Mouse (Mus musculus): Measurements from ENCODE around the gene Dpysl5. TPM values are rescaled to one million over a fixed set of nuclear protein-coding genes. Genes with fewer than 3 reads are reported as not detected.

Gene Dpysl5
- polyA plus RNA-seq, 1 experiment from 2014 or later, result 7.5 TPM

- Histone ChIP-seq H3K9ac (no peak overlapping the region), H3K4me1 (no peaks in the 10 kb centered on the region), H3K36me3 (peaks cover 17% of the 10 kb centered on the region), H3K9me3 (0 out of 2 replicates have a peak, but pooled peaks cover 5% of the 10 kb centered on the region), H3K4me2 (no peak overlapping the region), H3K27ac (no peak overlapping the region), H3K27me3 (no peaks in the 10 kb centered on the region), H3K4me3 (no peak overlapping the region)
- ATAC-seq (ENCODE audit: insufficient number of reproducible peaks, insufficient read depth, low FRiP score, low TSS enrichment, low read depth), result no peak
- 91% methylated on average over 2 of the region's 2 CpGs for WGBS
Observed at GRCm38 (mm10) chr5:30839731-30840130, 128.4 kb downstream of the Dpysl5 start.

DNA sequence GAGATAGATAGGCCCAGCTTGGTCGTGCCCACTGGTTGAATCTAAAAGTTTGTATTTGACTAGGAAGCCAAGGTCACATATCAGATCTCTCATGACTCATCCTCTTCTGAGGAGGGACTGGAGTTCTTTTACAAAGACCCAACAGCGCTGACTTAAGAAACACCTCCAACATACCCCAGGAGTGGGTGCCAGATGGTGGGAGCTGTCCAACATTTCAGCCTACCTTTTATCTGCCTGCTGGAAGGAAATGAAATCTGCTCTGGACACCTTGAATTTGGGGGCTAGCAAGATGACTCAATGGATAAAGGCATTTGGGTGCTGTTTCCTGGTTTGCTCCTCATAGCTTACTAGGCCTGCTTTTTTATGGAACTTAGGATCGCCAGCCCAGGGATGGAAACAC is 130.5 kb downstream of the Dpysl5 start:
- H3K27ac ChIP-seq, result no peak overlapping the region
- no peaks in the 10 kb centered on the region for H3K27me3 ChIP-seq
- no peak overlapping the region for H3K9ac ChIP-seq
- WGBS, result 48% methylated on average over 3 of the region's 3 CpGs
- no peak overlapping the region for H3K4me2 ChIP-seq
- ATAC-seq (ENCODE audit: insufficient number of reproducible peaks, insufficient read depth, low FRiP score, low TSS enrichment, low read depth), result no peak
- 0 out of 2 replicates have a peak, but pooled peaks cover 4% of the 10 kb centered on the region for H3K9me3 ChIP-seq
- H3K36me3 ChIP-seq, result peaks cover 8% of the 10 kb centered on the region
- no peak overlapping the region for H3K4me3 ChIP-seq
- H3K4me1 ChIP-seq, result no peaks in the 10 kb centered on the region

Other genes with a start within 250 kb of the Dpysl5 start
- gene Otof, start 249.6 kb upstream of the Dpysl5 start, polyA plus RNA-seq (2015; fragmentation: Nextera tagmentation; extraction: Ambion mirVana), result 0.94 and 1.1 TPM in 2 replicates
- not detected in 2 replicates for gene 1700001C02Rik, start 245.5 kb upstream of the Dpysl5 start, polyA plus RNA-seq (2015; fragmentation: Nextera tagmentation; extraction: Ambion mirVana)
- not detected in 2 replicates for gene Cib4, start 165.7 kb upstream of the Dpysl5 start, polyA plus RNA-seq (2015; fragmentation: Nextera tagmentation; extraction: Ambion mirVana)
- gene Kcnk3, start 123.4 kb upstream of the Dpysl5 start, polyA plus RNA-seq (2015; fragmentation: Nextera tagmentation; extraction: Ambion mirVana), result 0.51 and 0.63 TPM in 2 replicates
- gene Slc35f6, start 63.6 kb upstream of the Dpysl5 start, polyA plus RNA-seq (2015; fragmentation: Nextera tagmentation; extraction: Ambion mirVana), result 25.0 and 26.6 TPM in 2 replicates
- gene Cenpa, start 44.8 kb upstream of the Dpysl5 start, polyA plus RNA-seq (2015; fragmentation: Nextera tagmentation; extraction: Ambion mirVana), result 270 and 318 TPM in 2 replicates
- 23.9 and 25.8 TPM in 2 replicates for gene Mapre3, start 103.1 kb downstream of the Dpysl5 start, polyA plus RNA-seq (2015; fragmentation: Nextera tagmentation; extraction: Ambion mirVana)
- 71.1 and 82.2 TPM in 2 replicates for gene Tmem214, start 156.4 kb downstream of the Dpysl5 start, polyA plus RNA-seq (2015; fragmentation: Nextera tagmentation; extraction: Ambion mirVana)
- gene Agbl5, start 177.1 kb downstream of the Dpysl5 start, polyA plus RNA-seq (2015; fragmentation: Nextera tagmentation; extraction: Ambion mirVana), result 28.6 and 32.8 TPM in 2 replicates
- gene Ost4, start 196.2 kb downstream of the Dpysl5 start, polyA plus RNA-seq (2015; fragmentation: Nextera tagmentation; extraction: Ambion mirVana), result 415 and 422 TPM in 2 replicates
- gene Emilin1, start 201.8 kb downstream of the Dpysl5 start, polyA plus RNA-seq (2015; fragmentation: Nextera tagmentation; extraction: Ambion mirVana), result 199 and 251 TPM in 2 replicates
- gene Khk, start 209.9 kb downstream of the Dpysl5 start, polyA plus RNA-seq (2015; fragmentation: Nextera tagmentation; extraction: Ambion mirVana), result 17.4 and 17.8 TPM in 2 replicates
- gene Cgref1, start 234.0 kb downstream of the Dpysl5 start, polyA plus RNA-seq (2015; fragmentation: Nextera tagmentation; extraction: Ambion mirVana), result 8.2 and 11.5 TPM in 2 replicates
- 132 and 133 TPM in 2 replicates for gene Preb, start 248.8 kb downstream of the Dpysl5 start, polyA plus RNA-seq (2015; fragmentation: Nextera tagmentation; extraction: Ambion mirVana)

Data from embryonic facial prominence, embryonic 13.5 days (tissue).